8 mouse cellular contexts compared by ENCODE assay signal in the genomic region with DNA sequence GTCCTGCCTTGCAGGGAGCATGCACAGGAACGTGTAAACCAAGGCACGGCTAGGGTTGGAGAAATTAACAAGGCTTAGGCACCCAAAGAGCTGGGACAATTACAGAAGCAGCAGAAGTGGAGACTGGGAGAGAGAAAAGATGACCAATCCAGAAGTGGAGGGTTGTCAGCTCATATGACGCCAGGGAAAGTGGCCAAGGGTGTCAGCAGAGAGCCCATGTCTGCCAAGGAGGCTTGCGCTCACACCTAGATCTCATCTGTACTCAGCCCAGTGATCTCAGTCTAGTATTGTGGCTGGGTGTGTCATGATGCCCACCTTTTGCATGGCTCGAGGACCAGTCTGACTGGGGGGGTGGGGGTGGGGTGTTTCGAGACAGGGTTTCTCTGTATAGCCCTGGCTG. TPM values are rescaled to one million over a fixed set of nuclear protein-coding genes. Genes with fewer than 3 reads are reported as not detected.
DNase-seq lines count a peak whose midpoint lies in the region; ATAC-seq and TF ChIP-seq lines count a peak whose summit lies in the region.

No protein-coding gene starts in this region.

- peak overlapping the region; percentile 47 for H3K4me2 ChIP-seq in heart, postnatal 0 days (ENCODE audit: low read depth, low read length)
- H3K4me2 ChIP-seq in lung, postnatal 0 days (replicated peaks; ENCODE audit: low read depth, low read length), result peak overlapping the region; percentile 74

- DNase-seq in heart, adult 11 months, result peak; percentile 95
- DNase-seq in heart, adult 8-10 months (ENCODE audit: low spot score), result no peak
- peak; percentile 60 for DNase-seq in brain, adult 2 months (ENCODE audit: low read depth, low spot score)
- DNase-seq in heart, postnatal 0 days (ENCODE audit: low spot score), result no peak
- DNase-seq in lung, postnatal 0 days (ENCODE audit: low spot score), result no peak
- DNase-seq in embryo, embryonic 10.5 days (ENCODE audit: low spot score), result no peak
- no peak for DNase-seq in adrenal gland, adult (ENCODE audit: inconsistent age in 2 of 2, low spot score in 1 of 2)
- no peak for DNase-seq in thymus, postnatal 4 days

- 34% methylated on average over 6 of the region's 6 CpGs for WGBS in heart, postnatal 0 days
- 33% methylated on average over 6 of the region's 6 CpGs for WGBS in lung, postnatal 0 days

- no peak for TF ChIP-seq EP300 in heart, postnatal 0 days (IDR thresholded peaks at IDR 0.05; ENCODE audit: low read depth)
- no peak for TF ChIP-seq EP300 in lung, postnatal 0 days (IDR thresholded peaks at IDR 0.05)

- H3K27me3 ChIP-seq in heart, postnatal 0 days (ENCODE audit: control insufficient read depth, insufficient read depth, low read length), result no peaks in the 10 kb centered on the region
- no peaks in the 10 kb centered on the region for H3K27me3 ChIP-seq in lung, postnatal 0 days (replicated peaks; ENCODE audit: insufficient read depth, low read length)

- peak overlapping the region; percentile 77 for H3K9ac ChIP-seq in heart, postnatal 0 days (replicated peaks; ENCODE audit: low read depth, low read length)
- peak overlapping the region; percentile 79 for H3K9ac ChIP-seq in lung, postnatal 0 days (replicated peaks; ENCODE audit: low read depth)

- no peak for ATAC-seq in heart, postnatal 0 days (ENCODE audit: insufficient read depth, low read depth)
- no peak for ATAC-seq in lung, postnatal 0 days

- no peaks in the 10 kb centered on the region for H3K36me3 ChIP-seq in heart, postnatal 0 days (replicated peaks; ENCODE audit: control insufficient read depth, insufficient read depth, low read length)
- H3K36me3 ChIP-seq in lung, postnatal 0 days (ENCODE audit: insufficient read depth, low read length), result no peaks in the 10 kb centered on the region

- peak overlapping the region; percentile 86 for H3K27ac ChIP-seq in heart, postnatal 0 days (ENCODE audit: low read depth)
- H3K27ac ChIP-seq in lung, postnatal 0 days (ENCODE audit: low read length), result peak overlapping the region; percentile 91

- peak overlapping the region; percentile 65 for H3K4me3 ChIP-seq in heart, postnatal 0 days (ENCODE audit: low read depth, low read length)
- peak overlapping the region; percentile 58 for H3K4me3 ChIP-seq in lung, postnatal 0 days (ENCODE audit: low read depth, low read length)

- H3K4me1 ChIP-seq in heart, postnatal 0 days (ENCODE audit: control insufficient read depth, insufficient read depth), result peaks cover 12% of the 10 kb centered on the region; the same call in 1 of the 2 replicates
- peaks cover 4% of the 10 kb centered on the region; the same call in 1 of the 2 replicates for H3K4me1 ChIP-seq in lung, postnatal 0 days (ENCODE audit: insufficient read depth, low read depth, low read length)

- no peak for TF ChIP-seq CTCF in heart, postnatal 0 days (IDR thresholded peaks at IDR 0.05; ENCODE audit: low read depth)
- TF ChIP-seq CTCF in lung, postnatal 0 days (IDR thresholded peaks at IDR 0.05), result peak; percentile 11; the same call in 1 of the 2 replicates

- H3K9me3 ChIP-seq in heart, postnatal 0 days (replicated peaks; ENCODE audit: control insufficient read depth, low read length), result no peaks in the 10 kb centered on the region
- H3K9me3 ChIP-seq in lung, postnatal 0 days (ENCODE audit: low read length), result no peaks in the 10 kb centered on the region

RNA-seq across cellular contexts. Expression of a gene that starts 0.7 kb away (rescaled TPM):
- total RNA-seq in heart, adult 8-10 months (2022), result not detected
- not detected in 2 replicates for total RNA-seq in heart, postnatal 0 days (2014; rRNA removed; ENCODE audit: low replicate concordance)
- not detected in 2 replicates for polyA plus RNA-seq in heart, postnatal 0 days (2015; fragmentation: Nextera tagmentation; extraction: Ambion mirVana)
- not detected in 2 replicates for polyA plus RNA-seq in lung, postnatal 0 days (2015; fragmentation: Nextera tagmentation; extraction: Ambion mirVana)

RNA-seq across cellular contexts. Expression of a gene that starts 5.9 kb away (rescaled TPM):
- total RNA-seq in heart, adult 8-10 months (2022), result 100 to 1,000 TPM; 122 to 172 (median 148) TPM
- 375 and 401 TPM in 2 replicates for total RNA-seq in heart, postnatal 0 days (2014; rRNA removed; ENCODE audit: low replicate concordance)
- polyA plus RNA-seq in heart, postnatal 0 days (2015; fragmentation: Nextera tagmentation; extraction: Ambion mirVana), result 158 and 159 TPM in 2 replicates
- 412 and 467 TPM in 2 replicates for polyA plus RNA-seq in lung, postnatal 0 days (2015; fragmentation: Nextera tagmentation; extraction: Ambion mirVana)

RNA-seq across cellular contexts. Expression of a gene that starts 18.5 kb away (rescaled TPM):
- 10 to 100 TPM; 51.1 to 65.9 (median 60.8) TPM for total RNA-seq in heart, adult 8-10 months (2022)
- total RNA-seq in heart, postnatal 0 days (2014; rRNA removed; ENCODE audit: low replicate concordance), result 41.0 and 49.3 TPM in 2 replicates
- polyA plus RNA-seq in heart, postnatal 0 days (2015; fragmentation: Nextera tagmentation; extraction: Ambion mirVana), result 23.9 and 24.1 TPM in 2 replicates
- polyA plus RNA-seq in lung, postnatal 0 days (2015; fragmentation: Nextera tagmentation; extraction: Ambion mirVana), result 59.5 and 72.8 TPM in 2 replicates

RNA-seq across cellular contexts. Expression of a gene that starts 42.5 kb away (rescaled TPM):
- 10 to 100 TPM; 15.0 to 26.6 (median 20.9) TPM for total RNA-seq in heart, adult 8-10 months (2022)
- 16.5 and 23.2 TPM in 2 replicates for total RNA-seq in heart, postnatal 0 days (2014; rRNA removed; ENCODE audit: low replicate concordance)
- 7.7 and 9.7 TPM in 2 replicates for polyA plus RNA-seq in heart, postnatal 0 days (2015; fragmentation: Nextera tagmentation; extraction: Ambion mirVana)
- 6.2 and 8.2 TPM in 2 replicates for polyA plus RNA-seq in lung, postnatal 0 days (2015; fragmentation: Nextera tagmentation; extraction: Ambion mirVana)

Comparison
In these comparisons a context has a peak if more than half of its experiments do, and no peak if none do; other contexts are left out.
1. DNase-seq: peak in heart, adult 11 months (single experiment) and brain, adult 2 months (single experiment); none in heart, adult 8-10 months (single experiment), heart, postnatal 0 days (single experiment), lung, postnatal 0 days (single experiment), embryo, embryonic 10.5 days (single experiment), adrenal gland, adult (0 of 2) and thymus, postnatal 4 days (single experiment).